Mouse (Mus musculus): Measurements from ENCODE around the gene Mrtfa. TPM values are rescaled to one million over a fixed set of nuclear protein-coding genes. Genes with fewer than 3 reads are reported as not detected.

The Mrtfa gene
- polyA plus RNA-seq, 1 experiment from 2014 or later: 29.2 TPM

GRCm38 (mm10) chr15:81120140-81120539 is 70.4 kb downstream of the Mrtfa start:
- Histone ChIP-seq H3K4me2 (replicated peaks) (no peak overlapping the region), H3K9ac (replicated peaks) (no peak overlapping the region), H3K4me1 (peaks cover 9% of the 10 kb centered on the region; the same call in 1 of the 2 replicates), H3K27me3 (no peaks in the 10 kb centered on the region), H3K9me3 (no peaks in the 10 kb centered on the region), H3K27ac (replicated peaks) (no peak overlapping the region), H3K4me3 (no peak overlapping the region), H3K36me3 (no peaks in the 10 kb centered on the region)
- no peak for ATAC-seq (ENCODE audit: low FRiP score, low read depth)
- 80% methylated on average over 6 of the region's 6 CpGs for WGBS

GRCm38 (mm10) chr15:81118226-81118625 is 72.3 kb downstream of the Mrtfa start:
- H3K4me3 ChIP-seq: no peak overlapping the region
- H3K9me3 ChIP-seq: no peaks in the 10 kb centered on the region
- H3K36me3 ChIP-seq: no peaks in the 10 kb centered on the region
- no peak overlapping the region for H3K9ac ChIP-seq (replicated peaks)
- peaks cover 9% of the 10 kb centered on the region; the same call in 1 of the 2 replicates for H3K4me1 ChIP-seq
- WGBS: 92% methylated on average over 4 of the region's 4 CpGs
- no peak overlapping the region for H3K4me2 ChIP-seq (replicated peaks)
- no peak for ATAC-seq (ENCODE audit: low FRiP score, low read depth)
- no peaks in the 10 kb centered on the region for H3K27me3 ChIP-seq
- H3K27ac ChIP-seq (replicated peaks): no peak overlapping the region

GRCm38 (mm10) chr15:81112589-81112988 is 78.0 kb downstream of the Mrtfa start:
- no peaks in the 10 kb centered on the region for H3K27me3 ChIP-seq
- H3K27ac ChIP-seq (replicated peaks): no peak overlapping the region
- H3K4me3 ChIP-seq: no peak overlapping the region
- H3K36me3 ChIP-seq: no peaks in the 10 kb centered on the region
- no peak for ATAC-seq (ENCODE audit: low FRiP score, low read depth)
- 79% methylated on average over 6 of the region's 6 CpGs for WGBS
- H3K9me3 ChIP-seq: no peaks in the 10 kb centered on the region
- H3K4me1 ChIP-seq: 0 out of 2 replicates have a peak, but pooled peaks cover 2% of the 10 kb centered on the region
- H3K9ac ChIP-seq (replicated peaks): no peak overlapping the region
- no peak overlapping the region for H3K4me2 ChIP-seq (replicated peaks)

- no peak overlapping the region for H3K4me3 ChIP-seq
- H3K4me2 ChIP-seq (replicated peaks): no peak overlapping the region
- ATAC-seq (ENCODE audit: low FRiP score, low read depth): no peak
- no peaks in the 10 kb centered on the region for H3K9me3 ChIP-seq
- 75% methylated on average over 3 of the region's 3 CpGs for WGBS
- no peaks in the 10 kb centered on the region for H3K27me3 ChIP-seq
- H3K9ac ChIP-seq (replicated peaks): no peak overlapping the region
- peaks cover 13% of the 10 kb centered on the region for H3K4me1 ChIP-seq
- no peak overlapping the region for H3K27ac ChIP-seq (replicated peaks)
- no peaks in the 10 kb centered on the region for H3K36me3 ChIP-seq
Observed at GRCm38 (mm10) chr15:81110315-81110714, 80.2 kb downstream of the Mrtfa start.

GRCm38 (mm10) chr15:81105962-81106361 is 84.6 kb downstream of the Mrtfa start:
- Histone ChIP-seq H3K27me3 (no peaks in the 10 kb centered on the region), H3K9ac (replicated peaks) (no peak overlapping the region), H3K4me1 (peaks cover 34% of the 10 kb centered on the region), H3K9me3 (no peaks in the 10 kb centered on the region), H3K36me3 (no peaks in the 10 kb centered on the region), H3K27ac (replicated peaks) (no peak overlapping the region), H3K4me2 (replicated peaks) (no peak overlapping the region), H3K4me3 (no peak overlapping the region)
- ATAC-seq (ENCODE audit: low FRiP score, low read depth): no peak
- WGBS: 36% methylated on average over 10 of the region's 10 CpGs

GRCm38 (mm10) chr15:81104585-81105259 is 85.8 kb downstream of the Mrtfa start:
- no peak for ATAC-seq (ENCODE audit: low FRiP score, low read depth)
- peaks cover 34% of the 10 kb centered on the region for H3K4me1 ChIP-seq
- no peak overlapping the region for H3K9ac ChIP-seq (replicated peaks)
- H3K4me2 ChIP-seq (replicated peaks): no peak overlapping the region
- no peak overlapping the region for H3K27ac ChIP-seq (replicated peaks)
- WGBS: 51% methylated on average over 13 of the region's 13 CpGs
- no peaks in the 10 kb centered on the region for H3K27me3 ChIP-seq
- H3K9me3 ChIP-seq: no peaks in the 10 kb centered on the region
- no peaks in the 10 kb centered on the region for H3K36me3 ChIP-seq
- no peak overlapping the region for H3K4me3 ChIP-seq

- Histone ChIP-seq H3K4me1 (peaks cover 32% of the 10 kb centered on the region), H3K9me3 (no peaks in the 10 kb centered on the region), H3K27ac (replicated peaks) (no peak overlapping the region), H3K9ac (replicated peaks) (no peak overlapping the region), H3K27me3 (no peaks in the 10 kb centered on the region), H3K4me2 (replicated peaks) (no peak overlapping the region), H3K36me3 (no peaks in the 10 kb centered on the region), H3K4me3 (no peak overlapping the region)
- no peak for ATAC-seq (ENCODE audit: low FRiP score, low read depth)
- 77% methylated on average over 3 of the region's 3 CpGs for WGBS
Observed at GRCm38 (mm10) chr15:81103500-81103899, 87.1 kb downstream of the Mrtfa start.

GRCm38 (mm10) chr15:81102274-81102879 is 88.2 kb downstream of the Mrtfa start:
- no peaks in the 10 kb centered on the region for H3K36me3 ChIP-seq
- 84% methylated on average over 13 of the region's 13 CpGs for WGBS
- H3K9ac ChIP-seq (replicated peaks): no peak overlapping the region
- H3K9me3 ChIP-seq: no peaks in the 10 kb centered on the region
- H3K4me3 ChIP-seq: no peak overlapping the region
- no peak overlapping the region for H3K4me2 ChIP-seq (replicated peaks)
- ATAC-seq (ENCODE audit: low FRiP score, low read depth): no peak
- no peaks in the 10 kb centered on the region for H3K27me3 ChIP-seq
- no peak overlapping the region for H3K27ac ChIP-seq (replicated peaks)
- peaks cover 36% of the 10 kb centered on the region for H3K4me1 ChIP-seq

- Histone ChIP-seq H3K9ac (replicated peaks) (no peak overlapping the region), H3K36me3 (no peaks in the 10 kb centered on the region), H3K9me3 (no peaks in the 10 kb centered on the region), H3K4me1 (peaks cover 35% of the 10 kb centered on the region), H3K27me3 (no peaks in the 10 kb centered on the region), H3K27ac (replicated peaks) (no peak overlapping the region), H3K4me3 (no peak overlapping the region), H3K4me2 (replicated peaks) (no peak overlapping the region)
- 77% methylated on average over 5 of the region's 5 CpGs for WGBS
- no peak for ATAC-seq (ENCODE audit: low FRiP score, low read depth)
Observed at GRCm38 (mm10) chr15:81101316-81101715, 89.2 kb downstream of the Mrtfa start.

GRCm38 (mm10) chr15:81099269-81099668 is 91.3 kb downstream of the Mrtfa start:
- Histone ChIP-seq H3K4me1 (peaks cover 16% of the 10 kb centered on the region), H3K27me3 (no peaks in the 10 kb centered on the region), H3K36me3 (no peaks in the 10 kb centered on the region), H3K4me2 (replicated peaks) (no peak overlapping the region), H3K27ac (replicated peaks) (no peak overlapping the region), H3K4me3 (no peak overlapping the region), H3K9me3 (no peaks in the 10 kb centered on the region), H3K9ac (replicated peaks) (no peak overlapping the region)
- ATAC-seq (ENCODE audit: low FRiP score, low read depth): no peak
- WGBS: 89% methylated on average over 11 of the region's 11 CpGs

GRCm38 (mm10) chr15:81098689-81099088 is 91.9 kb downstream of the Mrtfa start:
- ATAC-seq (ENCODE audit: low FRiP score, low read depth): no peak
- Histone ChIP-seq H3K4me1 (peaks cover 13% of the 10 kb centered on the region; the same call in 1 of the 2 replicates), H3K27ac (replicated peaks) (no peak overlapping the region), H3K4me3 (no peak overlapping the region), H3K4me2 (replicated peaks) (no peak overlapping the region), H3K9ac (replicated peaks) (no peak overlapping the region), H3K27me3 (no peaks in the 10 kb centered on the region), H3K36me3 (no peaks in the 10 kb centered on the region), H3K9me3 (no peaks in the 10 kb centered on the region)
- WGBS: 86% methylated on average over 3 of the region's 3 CpGs

- 91% methylated on average over 6 of the region's 6 CpGs for WGBS
- ATAC-seq (ENCODE audit: low FRiP score, low read depth): no peak
- Histone ChIP-seq H3K4me1 (peaks cover 10% of the 10 kb centered on the region; the same call in 1 of the 2 replicates), H3K36me3 (no peaks in the 10 kb centered on the region), H3K27ac (replicated peaks) (no peak overlapping the region), H3K27me3 (no peaks in the 10 kb centered on the region), H3K9ac (replicated peaks) (no peak overlapping the region), H3K4me3 (no peak overlapping the region), H3K9me3 (no peaks in the 10 kb centered on the region), H3K4me2 (replicated peaks) (no peak overlapping the region)
Observed at GRCm38 (mm10) chr15:81097896-81098295, 92.7 kb downstream of the Mrtfa start.

All from midbrain, embryonic 12.5 days (tissue).